Mouse (Mus musculus) MEL (cell line): ENCODE results near the gene Vmn2r86. TPM values are rescaled to one million over a fixed set of nuclear protein-coding genes. Genes with fewer than 3 reads are reported as not detected.
"Not testable (repeated sequence)": the region's sequence is repeated elsewhere in the genome, so short reads cannot be mapped to it uniquely, and the experiment has no call there.

Experiments used
- DNase-seq: peaks from one replicate; pipeline ENCODE4 v3.0.0; 2011; ENCODE audit warnings: low read depth, low spot score
- H3K27ac ChIP-seq: 2 replicates; pipeline ENCODE4 v1.5.1; 2012; ENCODE audit warnings: low read depth, mild to moderate bottlenecking, control low read depth, low read length, moderate library complexity; ENCODE audit not compliant: control insufficient read depth
- H3K27me3 ChIP-seq, 2 experiments: fragments of 150-350 bp in 1 of 2; sonication (generic) in 1 of 2; 2 replicates each; pipeline ENCODE4 v1.6.1; 2012; ENCODE audit warnings: low read length in 2 of 2, mild to moderate bottlenecking in 2 of 2, improper control_type of control experiment in 1 of 2, moderate library complexity in 1 of 2; ENCODE audit not compliant: insufficient read depth in 2 of 2, control insufficient read depth in 1 of 2
- H3K36me3 ChIP-seq, 2 experiments: 2 replicates each; pipeline ENCODE4 v1.6.1; 2012 to 2014; ENCODE audit warnings: low read length in 2 of 2, improper control_type of control experiment in 1 of 2, inconsistent platforms in 1 of 2, mild to moderate bottlenecking in 1 of 2; ENCODE audit not compliant: insufficient read depth in 2 of 2, control insufficient read depth in 1 of 2
- H3K4me1 ChIP-seq, 2 experiments: fragments of 150-350 bp in 1 of 2; sonication (generic) in 1 of 2; 2 replicates each; pipeline ENCODE4 v1.6.1; 2012; ENCODE audit warnings: low read length in 2 of 2, improper control_type of control experiment in 1 of 2, mild to moderate bottlenecking in 1 of 2; ENCODE audit not compliant: insufficient read depth in 2 of 2, control insufficient read depth in 1 of 2
- H3K4me3 ChIP-seq, 2 experiments: fragments of 150-350 bp in 1 of 2; sonication (generic) in 1 of 2; 2 replicates each; pipeline ENCODE4 v1.5.1; 2012; ENCODE audit warnings: low read depth in 2 of 2, low read length in 2 of 2, mild to moderate bottlenecking in 2 of 2, moderate library complexity in 2 of 2, control low read depth in 1 of 2, improper control_type of control experiment in 1 of 2; ENCODE audit not compliant: control insufficient read depth in 1 of 2, insufficient read depth in 1 of 2
- H3K79me2 ChIP-seq: 2 replicates; pipeline ENCODE4 v1.6.1; 2012; ENCODE audit warnings: mild to moderate bottlenecking, low read length, moderate library complexity; ENCODE audit not compliant: control insufficient read depth, poor library complexity, insufficient read depth
- H3K9ac ChIP-seq: 2 replicates; pipeline ENCODE4 v1.6.1; 2012; ENCODE audit warnings: low read depth, mild to moderate bottlenecking, control low read depth, low read length, moderate library complexity; ENCODE audit not compliant: control insufficient read depth, poor library complexity, severe bottlenecking
- H3K9me3 ChIP-seq: fragments of 150-350 bp; sonication (generic); replicated peaks from 2 replicates; pipeline ENCODE4 v1.6.1; 2012; ENCODE audit warnings: mild to moderate bottlenecking, low read length, improper control_type of control experiment, moderate library complexity; ENCODE audit not compliant: insufficient read depth
- CHD2 ChIP-seq: IDR thresholded peaks from 2 replicates; pipeline ENCODE4 v1.6.1; 2011; ENCODE audit warnings: low read length, improper control_type of control experiment
- E2F4 ChIP-seq: IDR thresholded peaks from 2 replicates; pipeline ENCODE4 v1.6.1; 2011; ENCODE audit warnings: low read depth, low read length, improper control_type of control experiment, borderline replicate concordance
- EP300 ChIP-seq, 2 experiments: IDR thresholded peaks; 2 replicates each; pipeline ENCODE4 v1.6.1; 2011; ENCODE audit warnings: improper control_type of control experiment in 2 of 2, low read length in 2 of 2, low read depth in 1 of 2, mild to moderate bottlenecking in 1 of 2
- JUND ChIP-seq: IDR thresholded peaks from 2 replicates; pipeline ENCODE4 v1.6.1; 2011; ENCODE audit warnings: low read depth, mild to moderate bottlenecking, improper control_type of control experiment, low read length
- KAT2A ChIP-seq: conservative IDR thresholded peaks from 2 replicates; pipeline ENCODE4 v1.6.1; 2012; ENCODE audit warnings: low read depth, low read length, improper control_type of control experiment, inconsistent platforms
- MAFK ChIP-seq: IDR thresholded peaks from 2 replicates; pipeline ENCODE4 v1.6.1; 2011; ENCODE audit warnings: low read depth, mild to moderate bottlenecking, low read length, improper control_type of control experiment, borderline replicate concordance
- MAX ChIP-seq: IDR thresholded peaks from 2 replicates; pipeline ENCODE4 v1.6.1; 2011; ENCODE audit warnings: low read length, improper control_type of control experiment
- MAZ ChIP-seq: IDR thresholded peaks from 2 replicates; pipeline ENCODE4 v1.6.1; 2012; ENCODE audit warnings: low read depth, mild to moderate bottlenecking, inconsistent platforms, low read length, improper control_type of control experiment
- MXI1 ChIP-seq: IDR thresholded peaks from 2 replicates; pipeline ENCODE4 v1.6.1; 2011; ENCODE audit warnings: mild to moderate bottlenecking, low read depth, low read length, improper control_type of control experiment
- POLR2A ChIP-seq, 2 experiments: IDR thresholded peaks; 2 replicates each; pipeline ENCODE4 v1.6.1; 2011 to 2012; ENCODE audit warnings: low read length in 2 of 2, mild to moderate bottlenecking in 2 of 2, control low read depth in 1 of 2, improper control_type of control experiment in 1 of 2, low read depth in 1 of 2, moderate library complexity in 1 of 2; ENCODE audit not compliant: control insufficient read depth in 1 of 2, insufficient read depth in 1 of 2, poor library complexity in 1 of 2
- RAD21 ChIP-seq: IDR thresholded peaks from 2 replicates; pipeline ENCODE4 v1.6.1; 2011; ENCODE audit warnings: mild to moderate bottlenecking, low read depth, low read length, improper control_type of control experiment
- TAL1 ChIP-seq: IDR thresholded peaks from 2 replicates; pipeline ENCODE4 v1.6.1; 2012; ENCODE audit warnings: mild to moderate bottlenecking, inconsistent platforms, low read length, moderate library complexity, mixed read lengths
- ZC3H11A ChIP-seq: IDR thresholded peaks from 2 replicates; pipeline ENCODE4 v1.6.1; 2012; ENCODE audit warnings: low read depth, mild to moderate bottlenecking, inconsistent platforms, low read length, improper control_type of control experiment
- polyA plus RNA-seq, 2 experiments: library from polyadenylated mRNA; stranded (reverse) in 1 of 2; unstranded in 1 of 2; fragments of >175 nt in 1 of 2; fragments of >200 nt in 1 of 2; gene quantifications; 2 replicates each; pipeline versions ENCODE4 v1.2.1 to v1.2.4; 2012; ENCODE audit warnings: low replicate concordance in 2 of 2, low read depth in 1 of 2; ENCODE audit not compliant: insufficient read length in 2 of 2, insufficient read depth in 1 of 2, missing spikeins in 1 of 2
- total RNA-seq: library from RNA; depleted of rRNA; stranded (reverse); fragments of 300-350 nt; gene quantifications from 2 replicates; pipeline ENCODE4 v1.2.3, GENCODE M21; 2012

Vmn2r86 gene
- total and polyA plus RNA-seq, 3 experiments: not detected

GRCm38 (mm10) chr10:130420401-130420800, 35.4 kb downstream of the Vmn2r86 start:
- no peak overlapping the region for H3K4me3 ChIP-seq

GRCm38 (mm10) chr10:130419954-130420353, 35.9 kb downstream of the Vmn2r86 start:
- not testable (repeated sequence) for H3K27ac ChIP-seq, H3K79me2 ChIP-seq, H3K4me1 ChIP-seq, H3K27me3 ChIP-seq, DNase-seq, H3K9me3 ChIP-seq, H3K4me3 ChIP-seq, H3K9ac ChIP-seq, H3K36me3 ChIP-seq

More at GRCm38 (mm10) chr10:130420401-130420800, 35.4 kb downstream of the Vmn2r86 start:
- Histone ChIP-seq H3K9ac (no peak overlapping the region), H3K79me2 (no peaks in the 10 kb centered on the region), H3K27me3 (no peaks in the 10 kb centered on the region; a peak in 1 of 4 replicates), H3K36me3 (no peaks in the 10 kb centered on the region), H3K4me1 (no peaks in the 10 kb centered on the region)
- no peak for DNase-seq
- TF ChIP-seq CHD2 (no peak), MAZ (no peak), TAL1 (no peak), ZC3H11A (no peak), MAX (no peak), RAD21 (no peak), MXI1 (no peak), MAFK (no peak), POLR2A (IDR thresholded peaks at IDR 0.05; ENCODE audit: control insufficient read depth in 1 of 2, insufficient read depth in 1 of 2, low read depth in 1 of 2, low read length in 2 of 2, poor library complexity in 1 of 2) (no peak), KAT2A (no peak), EP300 (IDR thresholded peaks at IDR 0.05; ENCODE audit: low read depth in 1 of 2, low read length in 2 of 2) (no peak), E2F4 (no peak), JUND (no peak)
- TF ChIP-seq, all 39 proteins: peak for 0
- Histone ChIP-seq H3K9me3 (no peaks in the 10 kb centered on the region), H3K27ac (no peak overlapping the region)

GRCm38 (mm10) chr10:130416352-130416751, 39.5 kb downstream of the Vmn2r86 start:
- H3K4me1 ChIP-seq, H3K4me3 ChIP-seq, H3K79me2 ChIP-seq, DNase-seq, H3K9ac ChIP-seq, H3K36me3 ChIP-seq, H3K9me3 ChIP-seq, H3K27ac ChIP-seq, H3K27me3 ChIP-seq: not testable (repeated sequence)

- not testable (repeated sequence) for H3K79me2 ChIP-seq, H3K4me3 ChIP-seq, H3K4me1 ChIP-seq, H3K36me3 ChIP-seq, H3K9ac ChIP-seq, DNase-seq, H3K9me3 ChIP-seq, H3K27me3 ChIP-seq, H3K27ac ChIP-seq
Measured at GRCm38 (mm10) chr10:130412167-130412698, 43.6 kb downstream of the Vmn2r86 start.
